Mouse (Mus musculus) heart, postnatal 0 days (tissue): ENCODE measurements around the gene Fcor.

ENCODE experiments used
- CTCF ChIP-seq: IDR thresholded peaks from 2 replicates; pipeline ENCODE4 v1.5.1; 2016; ENCODE audit warnings: antibody characterized with exemption, control low read depth, low read depth
- EP300 ChIP-seq: IDR thresholded peaks from 2 replicates; pipeline ENCODE4 v1.6.1; 2016; ENCODE audit warnings: antibody characterized with exemption, low read depth

DNA sequence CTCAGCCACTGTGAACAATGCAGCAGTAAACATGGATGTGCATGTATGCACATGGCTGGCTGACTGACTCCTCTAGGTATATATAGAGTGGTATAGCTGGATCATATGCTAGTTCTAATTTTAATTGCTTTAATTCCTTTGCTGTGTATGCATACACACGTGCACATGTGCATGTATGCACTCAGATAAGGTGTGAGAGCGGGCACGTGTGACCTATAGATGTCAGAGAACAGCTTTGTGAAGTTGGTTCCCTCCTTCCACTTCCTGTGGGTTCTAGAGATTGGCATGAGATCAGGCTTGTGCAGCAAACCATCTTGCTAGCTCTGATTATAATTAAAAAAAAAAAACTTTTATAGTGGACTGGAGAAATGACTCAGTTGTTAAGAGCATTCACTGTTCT, 19.3 kb downstream of the Fcor start:
- TF ChIP-seq CTCF (no peak), EP300 (no peak)
